Mouse (Mus musculus): Measurements from ENCODE around the gene Syce1. TPM values are rescaled to one million over a fixed set of nuclear protein-coding genes. Genes with fewer than 3 reads are reported as not detected.

The Syce1 gene
- polyA plus RNA-seq (2014; fragmentation: Illumina TruSeq; extraction: RNeasy Lipid Tissue Mini Kit (QIAGEN cat#74804); ENCODE audit: low read depth, low replicate concordance): not detected

DNA sequence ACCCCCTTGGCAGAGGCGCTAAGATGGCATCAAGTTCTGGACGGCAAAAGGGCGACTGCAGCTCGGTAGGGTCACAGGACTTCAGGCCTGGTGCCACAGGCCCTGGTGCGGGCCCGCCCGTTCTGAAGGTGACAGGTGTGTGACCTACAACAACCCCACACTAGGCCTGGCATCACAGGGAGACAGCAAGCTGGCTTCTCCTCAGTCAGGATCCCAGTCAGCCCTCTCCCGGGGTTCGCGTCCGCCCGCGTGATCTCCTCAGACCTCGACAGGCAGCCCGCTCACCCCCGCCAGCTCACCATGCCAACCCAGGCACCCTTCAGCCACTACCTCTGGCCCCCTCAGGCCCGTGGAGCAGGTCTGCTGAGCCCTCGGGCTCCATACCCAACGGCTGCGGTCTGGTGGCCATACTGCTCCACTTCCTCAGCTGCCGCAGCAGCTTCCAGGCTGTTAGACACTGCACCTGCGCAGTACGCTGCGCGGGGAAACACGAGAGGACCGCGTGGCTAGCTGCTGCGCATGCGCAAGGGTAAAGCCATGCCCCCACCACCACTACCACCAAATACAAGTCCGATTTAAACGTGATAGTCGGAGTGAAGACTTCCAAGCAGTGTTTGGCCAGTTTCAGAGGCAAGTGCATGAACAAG, at the start of gene Syce1:
Gene Syce1 (minus strand): TSS at position 447 of the 647 bp plus-strand sequence.

DNA sequence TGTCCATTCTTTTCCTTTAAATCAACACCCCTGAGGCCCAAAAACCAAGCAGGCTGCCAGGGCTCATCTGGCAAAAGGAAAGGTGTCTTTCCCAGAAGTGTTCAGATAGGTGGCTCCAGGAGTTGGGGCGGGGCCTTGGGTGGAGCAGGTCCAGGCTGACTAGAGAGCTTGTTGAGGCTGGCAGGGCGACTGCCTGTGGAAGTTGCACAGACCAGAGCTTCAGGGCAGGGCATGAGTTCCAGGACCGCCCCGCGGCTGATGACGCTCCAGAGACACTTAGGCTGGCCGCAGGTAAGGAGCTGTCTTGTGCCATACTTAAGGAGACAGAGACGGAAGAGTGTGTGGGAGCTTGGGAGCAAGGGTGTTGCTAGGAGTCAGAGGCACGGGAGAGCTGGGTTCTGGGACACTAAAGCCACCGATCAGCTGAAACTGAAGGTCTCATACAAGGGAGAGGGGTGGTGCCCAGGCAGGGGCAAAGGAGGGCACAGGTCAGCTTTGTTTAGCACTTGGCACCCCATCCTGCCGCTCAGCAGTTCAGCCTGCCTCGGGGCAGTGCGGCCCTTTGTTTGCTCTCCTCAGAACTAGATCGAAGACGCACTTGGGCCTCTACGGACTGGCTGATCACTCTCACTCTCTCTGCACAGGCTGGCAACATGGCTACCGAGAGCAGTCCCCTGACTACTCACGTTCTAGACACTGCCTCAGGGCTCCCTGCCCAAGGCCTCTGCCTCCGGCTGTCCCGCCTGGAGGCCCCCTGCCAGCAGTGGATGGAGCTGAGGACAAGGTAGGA, 47.5 kb upstream of the Syce1 start, which contains the start of gene Urah:
Gene Urah (plus strand): TSS at position 51 of the 790 bp plus-strand sequence.

DNA sequence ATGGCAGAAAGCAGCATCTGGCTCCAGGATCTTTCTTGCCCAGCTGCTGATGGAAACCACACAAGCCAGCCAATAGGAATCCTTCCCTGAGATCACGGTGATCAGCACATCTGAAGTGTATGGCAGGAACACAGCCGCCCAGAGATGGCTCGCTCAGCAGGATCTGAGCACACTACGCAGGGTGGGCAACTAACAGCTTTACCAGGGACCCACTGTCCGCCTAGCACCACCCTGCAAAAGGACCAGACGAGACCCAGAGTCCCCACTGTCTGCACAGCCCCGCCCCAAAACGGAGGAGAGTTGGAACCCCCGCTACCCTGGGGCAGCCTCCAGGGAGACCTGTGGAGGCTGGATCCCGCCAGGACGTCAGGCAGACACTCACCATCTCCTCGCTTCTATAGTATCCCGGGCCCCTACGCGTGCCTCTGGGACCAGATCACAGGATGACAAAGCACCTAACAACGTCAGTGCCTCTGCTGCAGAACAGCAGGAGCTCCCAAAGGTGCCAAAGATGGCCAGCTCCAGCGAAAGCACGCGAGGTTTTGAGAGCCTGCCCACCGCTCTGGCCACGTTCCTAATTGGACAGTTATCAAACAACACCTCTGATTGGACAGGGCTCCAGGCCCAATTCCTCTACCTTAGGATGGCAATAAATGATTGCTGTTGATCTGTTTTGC, 34.1 kb upstream of the Syce1 start, which contains the start of gene Zfp941:
Gene Zfp941 (minus strand): TSS at position 526 of the 677 bp plus-strand sequence.

DNA sequence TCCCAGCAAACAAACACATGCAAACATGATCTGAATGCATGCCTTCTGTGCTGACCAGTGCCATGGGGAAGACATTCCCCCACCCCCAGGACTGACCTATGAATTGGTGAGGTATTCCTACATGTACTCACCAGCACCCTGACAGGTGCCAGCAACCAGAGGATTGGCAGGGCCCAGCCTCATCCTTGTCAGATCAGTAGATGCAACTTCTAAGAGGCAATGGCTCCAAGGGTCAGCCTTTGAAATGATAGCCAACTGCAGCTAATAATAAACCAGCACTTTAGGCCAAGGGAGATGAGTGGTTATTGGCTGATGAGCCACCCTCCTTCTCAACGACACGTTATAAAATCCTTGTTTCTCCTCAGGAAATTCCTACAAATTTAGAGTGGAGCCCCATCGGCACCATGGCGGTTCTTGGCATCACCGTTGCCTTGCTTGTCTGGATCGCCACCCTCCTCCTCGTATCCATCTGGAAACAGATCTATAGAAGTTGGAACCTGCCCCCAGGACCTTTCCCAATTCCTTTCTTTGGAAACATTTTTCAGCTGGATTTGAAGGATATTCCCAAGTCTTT, 24.1 kb downstream of the Syce1 start, which contains the start of gene Cyp2e1:
Gene Cyp2e1 (plus strand): TSS at position 293 of the 574 bp plus-strand sequence.

Other genes starting within 250 kb of the Syce1 start
- not detected for gene Olfr538, start 220.0 kb downstream of the Syce1 start, polyA plus RNA-seq (2014; fragmentation: Illumina TruSeq; extraction: RNeasy Lipid Tissue Mini Kit (QIAGEN cat#74804); ENCODE audit: low read depth, low replicate concordance)
- gene Olfr46, start 186.6 kb downstream of the Syce1 start, polyA plus RNA-seq (2014; fragmentation: Illumina TruSeq; extraction: RNeasy Lipid Tissue Mini Kit (QIAGEN cat#74804); ENCODE audit: low read depth, low replicate concordance): not detected
- gene Olfr61, start 158.9 kb downstream of the Syce1 start, polyA plus RNA-seq (2014; fragmentation: Illumina TruSeq; extraction: RNeasy Lipid Tissue Mini Kit (QIAGEN cat#74804); ENCODE audit: low read depth, low replicate concordance): not detected
- not detected for gene Olfr53, start 141.4 kb downstream of the Syce1 start, polyA plus RNA-seq (2014; fragmentation: Illumina TruSeq; extraction: RNeasy Lipid Tissue Mini Kit (QIAGEN cat#74804); ENCODE audit: low read depth, low replicate concordance)
- not detected for gene Olfr539, start 127.9 kb downstream of the Syce1 start, polyA plus RNA-seq (2014; fragmentation: Illumina TruSeq; extraction: RNeasy Lipid Tissue Mini Kit (QIAGEN cat#74804); ENCODE audit: low read depth, low replicate concordance)
- gene Olfr45, start 105.9 kb downstream of the Syce1 start, polyA plus RNA-seq (2014; fragmentation: Illumina TruSeq; extraction: RNeasy Lipid Tissue Mini Kit (QIAGEN cat#74804); ENCODE audit: low read depth, low replicate concordance): not detected
- gene Olfr541, start 90.6 kb downstream of the Syce1 start, polyA plus RNA-seq (2014; fragmentation: Illumina TruSeq; extraction: RNeasy Lipid Tissue Mini Kit (QIAGEN cat#74804); ENCODE audit: low read depth, low replicate concordance): not detected
- 135 TPM for gene Cyp2e1, start 24.1 kb downstream of the Syce1 start, polyA plus RNA-seq (2014; fragmentation: Illumina TruSeq; extraction: RNeasy Lipid Tissue Mini Kit (QIAGEN cat#74804); ENCODE audit: low read depth, low replicate concordance)
- gene Zfp941, start 34.3 kb upstream of the Syce1 start, polyA plus RNA-seq (2014; fragmentation: Illumina TruSeq; extraction: RNeasy Lipid Tissue Mini Kit (QIAGEN cat#74804); ENCODE audit: low read depth, low replicate concordance): 1.1 TPM
- 2.1 TPM for gene Urah, start 47.2 kb upstream of the Syce1 start, polyA plus RNA-seq (2014; fragmentation: Illumina TruSeq; extraction: RNeasy Lipid Tissue Mini Kit (QIAGEN cat#74804); ENCODE audit: low read depth, low replicate concordance)
- not detected for gene Scgb1c1, start 57.7 kb upstream of the Syce1 start, polyA plus RNA-seq (2014; fragmentation: Illumina TruSeq; extraction: RNeasy Lipid Tissue Mini Kit (QIAGEN cat#74804); ENCODE audit: low read depth, low replicate concordance)
- gene Odf3, start 60.0 kb upstream of the Syce1 start, polyA plus RNA-seq (2014; fragmentation: Illumina TruSeq; extraction: RNeasy Lipid Tissue Mini Kit (QIAGEN cat#74804); ENCODE audit: low read depth, low replicate concordance): not detected
- not detected for gene Gm45785, start 68.5 kb upstream of the Syce1 start, polyA plus RNA-seq (2014; fragmentation: Illumina TruSeq; extraction: RNeasy Lipid Tissue Mini Kit (QIAGEN cat#74804); ENCODE audit: low read depth, low replicate concordance)
- gene Ric8a, start 69.1 kb upstream of the Syce1 start, polyA plus RNA-seq (2014; fragmentation: Illumina TruSeq; extraction: RNeasy Lipid Tissue Mini Kit (QIAGEN cat#74804); ENCODE audit: low read depth, low replicate concordance): 4.2 TPM
- 3.2 TPM for gene Bet1l, start 69.7 kb upstream of the Syce1 start, polyA plus RNA-seq (2014; fragmentation: Illumina TruSeq; extraction: RNeasy Lipid Tissue Mini Kit (QIAGEN cat#74804); ENCODE audit: low read depth, low replicate concordance)
- gene Psmd13, start 94.1 kb upstream of the Syce1 start, polyA plus RNA-seq (2014; fragmentation: Illumina TruSeq; extraction: RNeasy Lipid Tissue Mini Kit (QIAGEN cat#74804); ENCODE audit: low read depth, low replicate concordance): 149 TPM
- gene Sirt3, start 94.5 kb upstream of the Syce1 start, polyA plus RNA-seq (2014; fragmentation: Illumina TruSeq; extraction: RNeasy Lipid Tissue Mini Kit (QIAGEN cat#74804); ENCODE audit: low read depth, low replicate concordance): 4.8 TPM
- not detected for gene Cox8b, start 112.6 kb upstream of the Syce1 start, polyA plus RNA-seq (2014; fragmentation: Illumina TruSeq; extraction: RNeasy Lipid Tissue Mini Kit (QIAGEN cat#74804); ENCODE audit: low read depth, low replicate concordance)
- 5.4 TPM for gene Nlrp6, start 133.1 kb upstream of the Syce1 start, polyA plus RNA-seq (2014; fragmentation: Illumina TruSeq; extraction: RNeasy Lipid Tissue Mini Kit (QIAGEN cat#74804); ENCODE audit: low read depth, low replicate concordance)
- 1.1 TPM for gene Pgghg, start 153.5 kb upstream of the Syce1 start, polyA plus RNA-seq (2014; fragmentation: Illumina TruSeq; extraction: RNeasy Lipid Tissue Mini Kit (QIAGEN cat#74804); ENCODE audit: low read depth, low replicate concordance)
- not detected for gene Ifitm5, start 162.4 kb upstream of the Syce1 start, polyA plus RNA-seq (2014; fragmentation: Illumina TruSeq; extraction: RNeasy Lipid Tissue Mini Kit (QIAGEN cat#74804); ENCODE audit: low read depth, low replicate concordance)
- not detected for gene Gm45717, start 168.1 kb upstream of the Syce1 start, polyA plus RNA-seq (2014; fragmentation: Illumina TruSeq; extraction: RNeasy Lipid Tissue Mini Kit (QIAGEN cat#74804); ENCODE audit: low read depth, low replicate concordance)
- 44.1 TPM for gene Ifitm2, start 168.1 kb upstream of the Syce1 start, polyA plus RNA-seq (2014; fragmentation: Illumina TruSeq; extraction: RNeasy Lipid Tissue Mini Kit (QIAGEN cat#74804); ENCODE audit: low read depth, low replicate concordance)
- 5.3 TPM for gene Ifitm1, start 179.4 kb upstream of the Syce1 start, polyA plus RNA-seq (2014; fragmentation: Illumina TruSeq; extraction: RNeasy Lipid Tissue Mini Kit (QIAGEN cat#74804); ENCODE audit: low read depth, low replicate concordance)
- 4.6 TPM for gene Ifitm3, start 222.9 kb upstream of the Syce1 start, polyA plus RNA-seq (2014; fragmentation: Illumina TruSeq; extraction: RNeasy Lipid Tissue Mini Kit (QIAGEN cat#74804); ENCODE audit: low read depth, low replicate concordance)
- gene Ifitm6, start 230.1 kb upstream of the Syce1 start, polyA plus RNA-seq (2014; fragmentation: Illumina TruSeq; extraction: RNeasy Lipid Tissue Mini Kit (QIAGEN cat#74804); ENCODE audit: low read depth, low replicate concordance): not detected
- not detected for gene Gm17387, start 241.3 kb upstream of the Syce1 start, polyA plus RNA-seq (2014; fragmentation: Illumina TruSeq; extraction: RNeasy Lipid Tissue Mini Kit (QIAGEN cat#74804); ENCODE audit: low read depth, low replicate concordance)